Mouse (Mus musculus): ENCODE results near the gene Cdca7l. TPM values are rescaled to one million over a fixed set of nuclear protein-coding genes. Genes with fewer than 3 reads are reported as not detected.

Gene Cdca7l
- polyA plus RNA-seq, 1 experiment from 2014 or later = 59.9 TPM

DNA sequence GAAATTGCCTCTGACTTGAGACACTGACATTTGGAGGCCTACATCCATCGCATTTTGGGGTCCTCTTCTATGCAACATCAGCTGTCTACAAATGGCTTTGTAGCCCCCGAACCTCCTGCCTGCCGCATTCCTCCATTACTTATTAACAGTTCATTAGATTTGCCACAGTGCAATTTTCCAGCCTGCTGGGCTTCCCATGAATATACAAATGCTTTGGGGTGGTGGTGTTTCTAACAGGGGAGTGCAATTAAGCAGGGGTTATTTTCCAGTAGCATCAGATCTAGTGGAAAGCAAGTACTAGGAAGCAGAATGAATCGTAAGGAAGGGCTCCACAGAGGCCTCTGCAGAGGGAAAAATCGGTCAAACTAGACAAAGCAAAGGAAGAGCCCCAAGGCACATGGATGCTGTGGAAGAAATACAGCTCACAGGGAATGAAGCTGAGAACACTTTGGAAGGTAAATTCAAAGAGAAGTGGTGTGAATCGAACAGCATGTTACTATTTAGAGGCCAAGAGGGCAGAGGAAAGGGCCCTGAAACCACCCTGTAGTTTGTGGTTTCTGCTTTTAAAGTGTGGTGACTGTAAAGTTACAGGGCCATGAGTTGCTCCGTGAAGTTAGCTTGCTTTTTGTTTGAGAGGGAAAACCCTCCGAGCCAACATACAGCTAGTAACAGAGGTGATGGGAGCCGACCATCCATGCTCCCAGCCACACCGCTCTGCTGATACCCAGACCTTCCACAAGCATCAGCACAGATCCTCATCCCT lies 111.9 kb downstream of the Cdca7l start:
- Histone ChIP-seq H3K9me3 (no peaks in the 10 kb centered on the region), H3K27me3 (no peaks in the 10 kb centered on the region), H3K36me3 (no peaks in the 10 kb centered on the region), H3K9ac (no peak overlapping the region), H3K4me2 (no peak overlapping the region), H3K4me1 (no peaks in the 10 kb centered on the region), H3K27ac (no peak overlapping the region), H3K4me3 (no peak overlapping the region)
- no peak for ATAC-seq (ENCODE audit: borderline replicate concordance, extremely low read depth, low FRiP score, low TSS enrichment)
- 56% methylated on average over 10 of the region's 10 CpGs for WGBS

Data from lung, embryonic 15.5 days (tissue).